14 mouse cellular contexts compared by ENCODE assay signal in the genomic region with DNA sequence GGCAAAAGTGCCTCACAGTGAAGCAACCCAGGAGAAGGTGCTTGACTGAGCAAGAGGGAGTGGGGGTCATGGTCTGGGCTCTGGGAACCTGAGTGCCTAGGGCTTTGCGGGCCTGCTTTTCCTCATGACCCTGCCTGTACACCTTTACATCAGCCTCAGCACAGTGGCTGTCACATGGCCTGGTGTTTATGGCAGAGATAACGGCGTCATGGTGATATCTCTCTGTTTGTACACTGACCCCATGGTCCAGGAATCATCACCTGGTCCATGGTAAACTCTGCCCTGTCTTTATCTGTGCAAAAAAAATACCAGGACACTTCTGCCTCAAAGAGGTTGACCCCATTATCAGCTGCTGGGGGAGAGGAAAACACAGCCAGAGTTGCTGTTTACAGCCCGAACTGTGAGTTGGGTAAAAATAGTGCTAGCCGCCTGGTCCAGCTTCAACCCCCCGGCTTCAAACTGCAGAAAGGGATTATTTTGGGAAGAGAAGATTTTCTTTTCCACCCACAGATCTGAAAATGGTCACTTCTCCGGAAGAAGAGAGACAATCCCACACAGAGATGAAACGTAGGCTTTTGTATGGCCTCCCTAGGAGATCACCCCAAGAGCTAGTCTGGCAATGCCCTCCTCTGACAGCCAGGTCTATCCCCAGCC.
A peak's percentile ranks its signal among the peaks of the same experiment; 100 is the strongest.
DNase-seq lines count a peak whose midpoint lies in the region; ATAC-seq and TF ChIP-seq lines count a peak whose summit lies in the region.
"Had no signal": no experiment of that assay in that cellular context is flagged by ENCODE, and none has a peak within 500 bp of the region (broad histone marks: within the 10 kb centered on the region; RNA-seq: fewer than 3 reads in every experiment).

No protein-coding gene starts in this region.

- DNase-seq in heart, adult 11 months, result peak; percentile 97
- no peak for DNase-seq in heart, postnatal 14 days
- peak; percentile 92 for DNase-seq in heart, embryonic 10.5 days (ENCODE audit: low spot score)
- DNase-seq in kidney, adult 18-20 months, result no peak
- no peak for DNase-seq in forebrain, embryonic 14.5 days (ENCODE audit: low spot score)
- DNase-seq: cerebellum, postnatal 14 days; gastrocnemius, postnatal 36 days; lung, postnatal 4 days had no signal

- 15% methylated on average over 8 of the region's 8 CpGs for WGBS in heart, embryonic 10.5 days
- 51% methylated on average over 8 of the region's 8 CpGs for WGBS in intestine, embryonic 16.5 days
- 55% methylated on average over 8 of the region's 8 CpGs for WGBS in olfactory bulb, adult 2 months
- 88% methylated on average over 8 of the region's 8 CpGs for WGBS in forebrain, embryonic 14.5 days

- peak overlapping the region; percentile 87 for H3K27ac ChIP-seq in heart, embryonic 10.5 days
- peak overlapping the region; percentile 53 for H3K27ac ChIP-seq in intestine, embryonic 16.5 days (ENCODE audit: low read length)
- H3K27ac ChIP-seq in olfactory bulb, adult 2 months (ENCODE audit: insufficient read depth, low read depth, low read length), result peak overlapping the region; percentile 80
- no peak overlapping the region for H3K27ac ChIP-seq in forebrain, embryonic 14.5 days (ENCODE audit: low read depth, low read length)
- H3K27ac ChIP-seq: embryonic facial prominence, embryonic 12.5 days; layer of hippocampus, adult 2 months; limb, embryonic 12.5 days had no signal

- no peaks in the 10 kb centered on the region for H3K36me3 ChIP-seq in heart, embryonic 10.5 days
- H3K36me3 ChIP-seq in intestine, embryonic 16.5 days (ENCODE audit: control insufficient read depth, insufficient read depth, low read length), result no peaks in the 10 kb centered on the region
- H3K36me3 ChIP-seq in forebrain, embryonic 14.5 days (ENCODE audit: control insufficient read depth, insufficient read depth, low read length), result no peaks in the 10 kb centered on the region
- H3K36me3 ChIP-seq: embryonic facial prominence, embryonic 12.5 days; limb, embryonic 12.5 days had no signal

- H3K4me3 ChIP-seq in heart, embryonic 10.5 days, result no peak overlapping the region
- H3K4me3 ChIP-seq in intestine, embryonic 16.5 days (ENCODE audit: low read length), result no peak overlapping the region
- H3K4me3 ChIP-seq in olfactory bulb, adult 2 months (ENCODE audit: insufficient read depth, low read depth, low read length), result no peak overlapping the region
- H3K4me3 ChIP-seq in forebrain, embryonic 14.5 days (ENCODE audit: low read depth, low read length), result no peak overlapping the region
- H3K4me3 ChIP-seq: embryonic facial prominence, embryonic 12.5 days; layer of hippocampus, adult 2 months; limb, embryonic 12.5 days had no signal

- no peak overlapping the region for H3K9ac ChIP-seq in intestine, embryonic 16.5 days (ENCODE audit: low read depth, low read length)
- no peak overlapping the region for H3K9ac ChIP-seq in forebrain, embryonic 14.5 days (ENCODE audit: low read length)
- H3K9ac ChIP-seq: embryonic facial prominence, embryonic 12.5 days; limb, embryonic 12.5 days had no signal

- no peak overlapping the region for H3K4me2 ChIP-seq in intestine, embryonic 16.5 days (ENCODE audit: low read depth, low read length)
- no peak overlapping the region for H3K4me2 ChIP-seq in forebrain, embryonic 14.5 days (ENCODE audit: low read length)
- H3K4me2 ChIP-seq: embryonic facial prominence, embryonic 12.5 days; limb, embryonic 12.5 days had no signal

- TF ChIP-seq CTCF in olfactory bulb, adult 2 months (IDR thresholded peaks at IDR 0.05; ENCODE audit: insufficient read depth, low read depth, low read length), result no peak

- H3K27me3 ChIP-seq in heart, embryonic 10.5 days (ENCODE audit: insufficient read depth, poor library complexity, severe bottlenecking), result no peaks in the 10 kb centered on the region
- H3K27me3 ChIP-seq in intestine, embryonic 16.5 days (replicated peaks; ENCODE audit: control insufficient read depth, insufficient read depth, low read length), result no peaks in the 10 kb centered on the region
- H3K27me3 ChIP-seq in forebrain, embryonic 14.5 days (replicated peaks; ENCODE audit: control insufficient read depth, insufficient read depth, low read length), result no peaks in the 10 kb centered on the region
- H3K27me3 ChIP-seq: embryonic facial prominence, embryonic 12.5 days; limb, embryonic 12.5 days had no signal

- peaks cover 82% of the 10 kb centered on the region for H3K4me1 ChIP-seq in heart, embryonic 10.5 days
- peaks cover 21% of the 10 kb centered on the region for H3K4me1 ChIP-seq in intestine, embryonic 16.5 days (ENCODE audit: control insufficient read depth, insufficient read depth, low read length)
- H3K4me1 ChIP-seq in olfactory bulb, adult 2 months (ENCODE audit: control insufficient read depth, insufficient read depth, low read length), result peaks cover 34% of the 10 kb centered on the region
- no peaks in the 10 kb centered on the region for H3K4me1 ChIP-seq in forebrain, embryonic 14.5 days (ENCODE audit: control insufficient read depth, insufficient read depth, low read length)

- no peaks in the 10 kb centered on the region for H3K9me3 ChIP-seq in heart, embryonic 10.5 days
- H3K9me3 ChIP-seq in intestine, embryonic 16.5 days (ENCODE audit: control insufficient read depth, low read length), result no peaks in the 10 kb centered on the region
- H3K9me3 ChIP-seq in forebrain, embryonic 14.5 days (replicated peaks; ENCODE audit: control insufficient read depth, low read length), result no peaks in the 10 kb centered on the region
- H3K9me3 ChIP-seq: embryonic facial prominence, embryonic 12.5 days; limb, embryonic 12.5 days had no signal

- ATAC-seq in intestine, embryonic 16.5 days, result peak; percentile 88
- no peak for ATAC-seq in forebrain, embryonic 14.5 days
- ATAC-seq in inflammation-experienced regulatory T-cells, adult 6 months, result no peak

- intact Hi-C loops in heart, postnatal 14 days (cut with DNase I), result loop anchor here (2.0 kb wide), 1 partner anchor 42 kb away; no protein-coding TSS in a partner anchor

- TF ChIP-seq POLR2A in olfactory bulb, adult 2 months (IDR thresholded peaks at IDR 0.05; ENCODE audit: insufficient read depth, low read depth, low read length), result no peak

Comparison
In these comparisons a context has a peak if more than half of its experiments do, and no peak if none do; other contexts are left out.
1. DNase-seq: peak in heart, adult 11 months (single experiment) and heart, embryonic 10.5 days (single experiment); none in heart, postnatal 14 days (0 of 2), kidney, adult 18-20 months (single experiment) and forebrain, embryonic 14.5 days (single experiment).